Mouse (Mus musculus) heart, embryonic 15.5 days (tissue): ENCODE results near the gene Synpo2. TPM values are rescaled to one million over a fixed set of nuclear protein-coding genes. Genes with fewer than 3 reads are reported as not detected.

Source experiments
- ATAC-seq: fragments of 200-750 bp; cut with Nextera tagmentation; replicated peaks from 2 replicates; pipeline ENCODE4 v1.8.0; 2017; ENCODE audit warnings: low read depth, moderate TSS enrichment; ENCODE audit not compliant: insufficient number of reproducible peaks, insufficient read depth, low FRiP score
- H3K27ac ChIP-seq: fragments of 300-500 bp; sonication (generic); 2 replicates; pipeline ENCODE4 v1.5.1; 2015; ENCODE audit warnings: mild to moderate bottlenecking, inconsistent platforms
- H3K27me3 ChIP-seq: fragments of 300-500 bp; sonication (generic); 2 replicates; pipeline ENCODE4 v1.6.1; 2015; ENCODE audit warnings: inconsistent platforms
- H3K36me3 ChIP-seq: fragments of 300-500 bp; sonication (generic); 2 replicates; pipeline ENCODE4 v1.6.1; 2015; ENCODE audit warnings: mild to moderate bottlenecking, inconsistent platforms
- H3K4me1 ChIP-seq: fragments of 300-500 bp; sonication (generic); replicated peaks from 2 replicates; pipeline ENCODE4 v1.6.1; 2015; ENCODE audit warnings: inconsistent platforms
- H3K4me2 ChIP-seq: fragments of 300-500 bp; sonication (generic); 2 replicates; pipeline ENCODE4 v1.6.1; 2015; ENCODE audit warnings: inconsistent platforms, mild to moderate bottlenecking, moderate library complexity
- H3K4me3 ChIP-seq: fragments of 300-500 bp; sonication (generic); 2 replicates; pipeline ENCODE4 v1.5.1; 2015; ENCODE audit warnings: mild to moderate bottlenecking, inconsistent platforms
- H3K9ac ChIP-seq: fragments of 300-500 bp; sonication (generic); 2 replicates; pipeline ENCODE4 v1.6.1; 2015; ENCODE audit warnings: mild to moderate bottlenecking, inconsistent platforms
- H3K9me3 ChIP-seq: fragments of 300-500 bp; sonication (generic); replicated peaks from 2 replicates; pipeline ENCODE4 v1.6.1; 2016; ENCODE audit warnings: inconsistent platforms
- WGBS: fragments of 180-500 bp; shearing (Covaris S2); methylation state at CpG from one replicate; pipeline ENCODE4 v1.1.7; 2015; ENCODE audit warnings: mixed read lengths; 5-methylcytosine and 5-hydroxymethylcytosine counted together
- polyA plus RNA-seq: library from polyadenylated mRNA; unstranded; fragments of >200 nt; fragmentation: Nextera tagmentation; extraction: Ambion mirVana; gene quantifications from 2 replicates; pipeline ENCODE4 v1.2.1, GENCODE M21; 2015

Gene Synpo2
- polyA plus RNA-seq, 1 experiment from 2014 or later = 11.9 TPM

GRCm38 (mm10) chr3:123107830-123108549 is 128.0 kb downstream of the Synpo2 start:
- Histone ChIP-seq H3K4me1 (peaks cover 30% of the 10 kb centered on the region), H3K9me3 (no peaks in the 10 kb centered on the region), H3K4me3 (no peak overlapping the region), H3K9ac (no peak overlapping the region), H3K27me3 (no peaks in the 10 kb centered on the region), H3K27ac (peak overlapping the region; percentile 25), H3K4me2 (peak overlapping the region; percentile 16; the same call in 1 of the 2 replicates), H3K36me3 (peaks cover 11% of the 10 kb centered on the region; the same call in 1 of the 2 replicates)
- WGBS = 36% methylated on average over 14 of the region's 14 CpGs
- ATAC-seq = no peak

DNA sequence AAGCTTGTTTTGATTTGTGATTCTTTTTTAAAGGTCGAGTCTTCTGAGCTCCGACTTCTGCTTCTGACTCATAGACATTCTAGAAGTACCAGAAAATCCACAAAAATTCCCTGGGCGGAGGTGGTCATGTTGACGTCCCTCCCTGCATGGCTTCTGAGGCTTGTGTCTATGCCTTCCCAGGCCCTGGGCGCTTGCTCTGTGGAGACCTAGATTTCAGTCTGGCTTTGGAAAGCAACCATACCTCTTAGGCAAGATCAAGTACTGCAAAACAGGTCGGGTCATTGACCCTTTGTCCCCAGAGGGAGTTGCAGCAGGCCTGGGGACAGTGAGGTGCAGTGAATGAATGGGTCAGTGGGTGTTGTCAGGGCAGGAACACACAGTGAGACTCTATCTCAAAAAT is 131.6 kb downstream of the Synpo2 start:
- Histone ChIP-seq H3K9me3 (no peaks in the 10 kb centered on the region), H3K27ac (no peak overlapping the region), H3K36me3 (no peaks in the 10 kb centered on the region), H3K27me3 (no peaks in the 10 kb centered on the region), H3K4me1 (peaks cover 19% of the 10 kb centered on the region), H3K9ac (no peak overlapping the region), H3K4me3 (no peak overlapping the region), H3K4me2 (no peak overlapping the region)
- no peak for ATAC-seq
- 79% methylated on average over 6 of the region's 6 CpGs for WGBS

DNA sequence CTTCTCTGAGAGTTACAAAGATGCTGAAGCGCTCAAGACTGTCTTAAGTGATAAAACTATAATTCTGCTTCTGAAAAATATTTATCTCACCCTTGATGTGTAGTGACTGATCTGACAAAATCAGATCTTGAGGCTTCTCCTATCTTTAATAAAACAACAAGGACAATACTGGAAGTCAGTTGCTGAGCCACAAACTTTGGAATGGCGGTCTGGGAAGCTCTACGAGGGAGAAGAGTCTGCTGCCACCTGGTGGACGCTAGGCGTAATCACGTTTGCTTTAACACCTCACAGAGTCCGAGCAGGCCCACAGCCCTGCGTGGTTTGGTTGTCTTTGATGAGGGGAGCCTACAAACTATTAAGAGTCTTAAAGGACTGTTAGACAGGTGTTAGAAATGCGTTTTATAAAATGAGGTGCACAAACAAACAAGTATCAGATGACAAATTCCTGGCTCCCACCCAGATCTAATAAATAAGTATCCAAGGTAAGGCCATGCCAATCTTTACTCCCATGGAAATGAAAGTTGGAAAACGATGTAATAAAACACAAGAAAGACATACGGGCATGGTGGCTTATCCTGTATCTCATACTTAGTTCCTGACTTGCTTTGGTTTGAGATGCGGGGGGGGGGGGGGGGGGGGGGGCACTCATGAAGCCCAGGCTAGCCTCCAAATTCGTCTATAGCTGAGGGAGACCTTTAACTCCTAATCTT is 132.6 kb downstream of the Synpo2 start:
- Histone ChIP-seq H3K4me2 (no peak overlapping the region), H3K4me1 (peaks cover 12% of the 10 kb centered on the region), H3K36me3 (no peaks in the 10 kb centered on the region), H3K27ac (no peak overlapping the region), H3K9me3 (no peaks in the 10 kb centered on the region), H3K27me3 (no peaks in the 10 kb centered on the region), H3K9ac (no peak overlapping the region), H3K4me3 (no peak overlapping the region)
- 20% methylated on average over 12 of the region's 13 CpGs for WGBS
- ATAC-seq = no peak

DNA sequence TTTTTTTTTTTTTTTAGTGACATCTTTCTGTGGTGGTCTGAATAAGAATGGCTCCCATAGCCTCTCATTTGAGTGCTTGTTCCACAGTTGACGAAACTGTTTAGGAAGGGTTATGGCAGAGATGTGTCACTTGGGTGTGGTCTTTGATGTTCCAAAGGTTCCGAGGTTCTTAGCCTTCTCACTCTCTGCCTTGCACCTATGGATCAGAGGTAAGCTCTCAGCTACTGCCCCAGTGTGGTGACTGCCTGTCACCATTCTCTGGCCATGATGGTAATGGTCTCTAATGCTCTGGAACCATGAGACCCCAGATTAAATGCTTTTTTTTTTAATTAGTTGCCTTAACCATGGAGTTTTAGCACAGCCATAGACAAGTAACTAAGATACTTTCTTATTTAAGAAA is 134.2 kb downstream of the Synpo2 start:
- 92% methylated on average over 2 of the region's 2 CpGs for WGBS
- Histone ChIP-seq H3K9ac (no peak overlapping the region), H3K4me3 (no peak overlapping the region), H3K27me3 (no peaks in the 10 kb centered on the region), H3K4me1 (0 out of 2 replicates have a peak, but pooled peaks cover 2% of the 10 kb centered on the region), H3K36me3 (no peaks in the 10 kb centered on the region), H3K4me2 (no peak overlapping the region), H3K9me3 (no peaks in the 10 kb centered on the region), H3K27ac (no peak overlapping the region)
- no peak for ATAC-seq

- 91% methylated on average over 2 of the region's 2 CpGs for WGBS
- Histone ChIP-seq H3K27ac (no peak overlapping the region), H3K4me2 (no peak overlapping the region), H3K4me1 (peaks cover 19% of the 10 kb centered on the region), H3K9me3 (no peaks in the 10 kb centered on the region), H3K9ac (no peak overlapping the region), H3K4me3 (no peak overlapping the region), H3K27me3 (no peaks in the 10 kb centered on the region), H3K36me3 (no peaks in the 10 kb centered on the region)
- no peak for ATAC-seq
Measured at GRCm38 (mm10) chr3:123095111-123095510, 140.8 kb downstream of the Synpo2 start.

DNA sequence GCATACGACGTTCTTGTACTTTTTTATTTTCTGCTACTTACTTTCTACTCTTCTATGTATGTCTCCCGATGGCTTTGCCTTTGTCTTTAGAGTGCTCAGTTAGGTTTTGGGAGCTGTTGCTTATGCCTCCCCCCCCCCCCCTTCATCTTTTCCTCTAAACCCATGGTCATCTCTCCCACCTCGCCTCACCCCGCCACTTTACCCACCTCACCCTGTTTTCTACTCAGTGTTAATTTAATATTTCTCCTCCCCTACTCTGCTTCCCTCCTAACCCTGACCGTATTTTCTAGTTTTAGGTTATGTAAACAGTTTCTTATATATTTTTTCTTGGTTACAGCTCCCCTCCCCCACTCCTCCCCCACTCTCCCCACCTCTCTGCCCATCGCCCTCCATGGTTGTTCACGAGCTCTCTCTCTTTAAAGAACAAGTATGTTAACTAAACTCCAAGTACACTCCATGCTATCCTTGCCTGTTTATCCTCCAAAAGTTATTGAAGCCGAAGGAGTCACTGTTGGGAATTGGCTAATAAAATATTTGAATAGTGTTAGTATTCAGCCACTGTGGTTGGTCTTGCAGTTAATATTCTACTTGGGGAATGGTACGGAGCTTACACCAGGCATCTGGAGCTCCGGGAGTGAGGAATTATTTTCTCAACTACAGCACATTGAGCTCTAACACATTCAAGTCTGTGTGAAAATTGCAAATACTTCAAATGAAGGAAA is 142.1 kb downstream of the Synpo2 start:
- Histone ChIP-seq H3K9ac (no peak overlapping the region), H3K27me3 (no peaks in the 10 kb centered on the region), H3K4me1 (peaks cover 19% of the 10 kb centered on the region), H3K9me3 (no peaks in the 10 kb centered on the region), H3K36me3 (no peaks in the 10 kb centered on the region), H3K27ac (peak overlapping the region; percentile 87), H3K4me3 (no peak overlapping the region), H3K4me2 (peak overlapping the region; percentile 36)
- WGBS = 66% methylated on average over 11 of the region's 11 CpGs
- no peak for ATAC-seq

DNA sequence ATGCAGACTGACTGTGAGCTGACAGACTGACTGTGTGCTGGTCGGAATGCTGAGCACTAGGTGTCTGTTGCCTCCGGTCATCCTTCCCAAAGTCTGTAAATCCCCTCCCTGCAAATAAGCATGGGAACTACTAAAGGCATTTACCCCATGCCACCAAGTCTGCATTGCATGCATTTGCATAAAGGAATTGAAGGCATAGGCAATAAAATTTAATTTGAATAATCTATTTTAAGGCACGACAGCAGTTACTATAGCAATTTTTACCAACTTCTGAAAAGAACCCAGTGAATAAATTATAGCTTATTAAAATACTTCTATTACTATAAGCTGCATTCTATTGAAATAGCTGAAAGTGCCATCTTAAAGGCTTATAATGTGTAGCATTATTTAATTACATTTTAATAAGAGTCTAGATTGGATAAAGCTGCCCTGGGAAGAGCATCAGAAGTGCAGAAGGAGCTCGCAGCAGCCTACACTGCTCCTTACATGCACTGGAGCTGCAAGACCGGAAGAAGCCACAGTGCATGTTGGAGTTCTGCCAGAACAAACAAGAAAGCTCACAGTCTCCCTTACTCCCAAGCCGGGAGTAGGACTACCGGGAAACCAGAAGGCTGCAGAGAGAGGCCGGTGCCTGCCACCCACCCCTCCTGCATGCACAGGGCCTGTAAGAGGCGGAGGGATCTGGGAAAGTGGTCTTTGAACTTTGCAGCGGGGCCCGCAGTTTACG is 142.9 kb downstream of the Synpo2 start:
- Histone ChIP-seq H3K9ac (no peak overlapping the region), H3K4me3 (no peak overlapping the region), H3K27me3 (no peaks in the 10 kb centered on the region), H3K4me2 (peak overlapping the region; percentile 36), H3K4me1 (peaks cover 19% of the 10 kb centered on the region), H3K27ac (peak overlapping the region; percentile 87), H3K36me3 (no peaks in the 10 kb centered on the region), H3K9me3 (no peaks in the 10 kb centered on the region)
- ATAC-seq = peak; percentile 47
- WGBS = 40% methylated on average over 12 of the region's 12 CpGs

- no peak overlapping the region for H3K4me3 ChIP-seq
- no peaks in the 10 kb centered on the region for H3K27me3 ChIP-seq
- peaks cover 19% of the 10 kb centered on the region for H3K4me1 ChIP-seq
- 9% methylated on average over 6 of the region's 6 CpGs for WGBS
- ATAC-seq = peak; percentile 83
- H3K9ac ChIP-seq = no peak overlapping the region
- H3K4me2 ChIP-seq = peak overlapping the region; percentile 28
- peak overlapping the region; percentile 87 for H3K27ac ChIP-seq
- no peaks in the 10 kb centered on the region for H3K9me3 ChIP-seq
- no peaks in the 10 kb centered on the region for H3K36me3 ChIP-seq
Measured at GRCm38 (mm10) chr3:123092442-123092841, 143.5 kb downstream of the Synpo2 start.

DNA sequence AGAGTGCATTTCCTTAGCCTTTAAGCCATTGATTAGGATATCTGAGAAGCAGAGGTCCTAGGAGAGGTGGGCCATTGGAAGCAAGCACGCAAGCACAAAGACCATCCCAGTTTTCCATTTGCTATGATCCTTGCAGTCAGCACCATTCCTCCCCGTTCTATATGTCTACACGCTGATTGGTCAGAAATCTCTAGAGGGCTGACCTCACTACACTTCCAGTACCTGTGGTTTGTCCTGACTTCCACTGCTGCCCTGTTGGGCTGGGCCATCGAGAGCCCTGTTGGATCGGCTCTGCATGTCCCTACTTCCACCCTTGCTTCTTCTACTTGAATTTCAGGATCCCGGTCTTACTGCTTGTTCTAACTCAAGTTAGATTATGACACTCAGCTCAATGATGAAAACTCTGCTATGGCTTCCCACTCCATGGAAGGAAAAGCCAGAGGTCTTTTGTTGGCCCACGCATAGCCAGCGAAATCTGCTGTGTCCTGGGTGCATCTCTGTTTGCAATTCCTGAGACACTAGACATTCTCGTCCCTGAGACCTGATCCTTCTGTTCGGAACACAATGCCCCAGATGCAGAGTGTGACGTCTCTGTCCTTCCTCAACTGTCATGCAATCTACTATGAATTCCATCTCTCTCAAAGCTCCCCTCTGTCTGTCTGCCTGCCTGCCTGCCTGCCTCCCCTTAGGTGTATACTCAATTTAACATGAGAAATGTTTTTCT is 146.5 kb downstream of the Synpo2 start:
- WGBS = 72% methylated on average over 11 of the region's 11 CpGs
- no peaks in the 10 kb centered on the region for H3K36me3 ChIP-seq
- no peak overlapping the region for H3K9ac ChIP-seq
- no peak for ATAC-seq
- no peak overlapping the region for H3K27ac ChIP-seq
- peaks cover 26% of the 10 kb centered on the region for H3K4me1 ChIP-seq
- H3K27me3 ChIP-seq = no peaks in the 10 kb centered on the region
- no peak overlapping the region for H3K4me2 ChIP-seq
- no peak overlapping the region for H3K4me3 ChIP-seq
- no peaks in the 10 kb centered on the region for H3K9me3 ChIP-seq

GRCm38 (mm10) chr3:123088284-123088683 is 147.7 kb downstream of the Synpo2 start:
- Histone ChIP-seq H3K9ac (no peak overlapping the region), H3K4me3 (no peak overlapping the region), H3K27me3 (no peaks in the 10 kb centered on the region), H3K9me3 (no peaks in the 10 kb centered on the region), H3K27ac (no peak overlapping the region), H3K4me1 (peaks cover 21% of the 10 kb centered on the region), H3K4me2 (no peak overlapping the region), H3K36me3 (no peaks in the 10 kb centered on the region)
- no peak for ATAC-seq
- 92% methylated on average over 5 of the region's 5 CpGs for WGBS
